Mouse (Mus musculus) CD4-positive, CD25-positive, alpha-beta regulatory T cell, adult 4 months (primary cell): Measurements from ENCODE around the gene Gab2. TPM values are rescaled to one million over a fixed set of nuclear protein-coding genes. Genes with fewer than 3 reads are reported as not detected.
"Not testable (repeated sequence)": the region's sequence is repeated elsewhere in the genome, so short reads cannot be mapped to it uniquely, and the experiment has no call there.

Experiments
- ATAC-seq: one replicate; pipeline ENCODE4 v1.8.0; 2017
- polyA plus RNA-seq, 2 experiments: library from polyadenylated mRNA; unstranded; fragments of 100-300 nt; shearing (Covaris generic); gene quantifications; one replicate each; pipeline ENCODE4 v1.2.1; 2017

Gene Gab2
- polyA plus RNA-seq, 2 experiments from 2014 or later: not detected

DNA sequence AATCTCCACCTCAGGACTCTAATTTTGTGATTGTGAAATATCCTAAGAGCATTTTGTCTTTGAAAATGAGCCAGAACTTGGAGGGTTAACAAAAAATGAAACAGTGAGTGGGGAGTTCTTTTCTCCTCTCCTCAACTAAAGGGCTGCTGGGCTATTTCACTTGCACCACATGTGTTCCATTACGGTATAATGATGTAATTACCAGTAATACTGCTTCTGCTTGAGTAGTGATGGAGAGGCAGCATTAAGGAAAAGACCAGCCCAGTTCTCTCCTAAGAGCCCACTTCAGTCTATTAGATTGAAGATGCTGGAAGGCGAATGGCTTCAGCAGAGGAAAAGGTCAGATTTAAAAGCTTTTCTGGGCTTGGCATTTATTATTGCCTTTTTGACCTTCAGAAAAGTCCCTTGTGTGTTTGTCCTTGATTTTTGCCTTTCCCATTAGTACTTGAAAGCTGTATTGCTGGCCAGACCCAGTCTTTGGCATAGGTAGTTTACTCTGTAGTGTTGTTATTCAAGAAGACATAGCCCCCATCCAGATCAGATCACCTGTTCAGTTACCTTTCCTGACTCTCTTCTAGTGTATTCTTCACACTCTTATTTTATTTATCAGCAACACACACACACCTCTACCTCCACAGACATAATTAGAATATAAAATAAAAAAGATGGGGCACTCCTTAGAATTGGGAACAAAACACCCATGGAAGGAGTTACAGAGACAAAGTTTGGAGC is 69.9 kb downstream of the Gab2 start:
- ATAC-seq: no peak

DNA sequence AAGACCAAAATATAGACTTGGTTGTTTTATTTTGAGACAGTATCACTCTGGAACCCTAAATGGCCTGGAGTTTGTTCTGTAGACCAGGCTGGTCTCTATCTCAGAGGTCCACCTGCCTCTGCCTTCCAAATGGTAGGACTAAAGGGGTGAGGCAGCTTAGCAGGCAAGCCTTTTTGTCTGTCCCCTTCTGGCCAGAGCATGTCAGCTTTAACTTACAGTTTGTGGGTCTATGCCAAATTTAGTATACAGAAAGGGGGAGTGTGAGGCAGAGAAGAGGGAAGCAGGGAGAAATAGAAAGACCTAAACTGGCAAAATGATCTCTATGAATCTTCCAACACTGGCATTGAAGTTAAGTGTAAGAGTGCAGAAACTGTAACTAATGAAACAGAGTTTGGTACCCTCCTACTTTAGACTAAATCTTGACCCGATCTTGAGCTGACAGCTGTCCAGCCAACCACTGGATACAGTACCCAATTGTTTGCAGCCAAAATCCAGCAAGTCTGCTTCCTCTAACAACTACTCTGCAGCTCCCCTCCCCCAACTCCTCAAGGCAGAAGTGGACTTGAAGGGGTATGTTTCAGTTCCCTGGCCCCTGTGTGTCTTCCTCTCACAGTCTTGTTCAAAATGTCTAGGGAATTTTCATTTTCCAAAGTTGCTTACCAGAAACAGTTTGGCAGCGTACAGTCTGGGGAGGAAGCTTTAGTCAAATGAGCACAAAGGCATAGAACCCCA is 73.5 kb downstream of the Gab2 start:
- no peak for ATAC-seq

DNA sequence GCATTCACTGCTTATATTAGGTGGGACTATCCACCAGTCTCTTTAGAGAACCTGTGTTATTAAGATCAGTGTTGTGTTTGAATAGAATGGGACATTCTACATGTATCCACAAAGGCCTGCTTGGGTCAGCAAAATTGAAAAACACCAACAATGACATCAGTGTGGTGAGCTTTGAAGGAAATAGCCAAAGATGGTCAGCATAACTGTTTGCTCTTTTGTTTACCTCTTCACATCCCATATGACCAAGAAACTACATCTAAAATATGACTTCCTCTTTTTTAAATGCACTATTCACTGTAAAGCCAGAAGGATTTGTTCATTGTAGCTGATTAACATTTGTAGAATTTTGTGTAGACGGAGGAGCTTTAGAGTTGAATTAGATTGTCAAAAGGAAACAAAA is 82.9 kb downstream of the Gab2 start:
- no peak for ATAC-seq

DNA sequence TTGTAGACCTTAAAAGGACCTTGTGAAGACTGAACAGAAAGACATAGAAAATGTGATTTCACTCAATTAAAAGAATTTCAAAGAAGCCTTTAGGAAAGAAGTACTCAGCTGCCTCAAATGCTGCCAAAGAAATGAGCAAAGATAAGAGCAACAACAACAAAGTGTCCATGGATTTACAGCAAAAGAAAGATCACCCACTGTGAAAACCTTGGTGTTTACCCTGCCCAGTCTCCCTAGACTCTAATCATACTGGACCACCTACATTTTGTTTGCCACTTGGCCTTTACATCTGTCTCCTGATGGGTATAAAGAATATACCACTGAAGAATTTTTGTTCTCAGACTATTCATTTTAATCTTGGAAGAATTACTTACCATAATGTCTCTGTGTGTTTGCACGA is 89.7 kb downstream of the Gab2 start:
- no peak for ATAC-seq

DNA sequence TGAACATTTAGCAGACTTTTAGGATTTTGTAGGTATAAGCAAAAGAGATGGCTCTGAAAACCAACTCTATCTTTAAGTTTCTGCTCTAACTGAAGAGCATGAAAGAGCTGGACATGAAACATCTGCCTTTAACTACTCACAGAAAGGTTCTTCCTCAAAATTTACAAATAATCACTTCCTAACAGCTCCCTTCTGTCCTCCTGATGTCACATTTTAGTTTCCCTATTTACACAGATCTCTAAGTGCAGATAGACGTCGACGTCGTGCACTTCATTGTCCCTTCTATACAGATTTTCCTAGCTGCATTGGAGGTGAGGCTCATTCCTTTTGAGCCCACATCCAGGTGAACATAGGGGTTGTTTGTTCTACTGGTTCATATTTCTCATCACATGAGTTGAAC is 90.3 kb downstream of the Gab2 start:
- no peak for ATAC-seq

DNA sequence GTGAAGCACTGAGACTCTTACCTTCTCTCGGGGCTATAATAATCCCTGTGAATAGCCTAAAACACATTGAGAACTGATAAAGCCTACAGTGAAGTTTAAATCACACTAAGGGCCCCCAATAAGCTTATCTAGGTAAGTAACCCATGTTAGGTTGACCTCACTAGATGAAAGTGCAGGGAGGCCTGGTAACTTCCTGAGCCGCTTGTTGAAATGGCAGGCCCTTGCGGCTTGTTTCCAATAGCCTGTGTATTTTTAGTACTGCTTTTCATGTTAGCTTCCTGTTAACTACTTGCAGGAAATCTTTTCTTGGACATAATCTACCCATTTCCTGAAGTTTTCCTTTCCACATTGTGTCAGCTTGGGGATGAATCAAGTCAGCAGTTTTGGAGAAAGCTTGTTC is 90.7 kb downstream of the Gab2 start:
- no peak for ATAC-seq

DNA sequence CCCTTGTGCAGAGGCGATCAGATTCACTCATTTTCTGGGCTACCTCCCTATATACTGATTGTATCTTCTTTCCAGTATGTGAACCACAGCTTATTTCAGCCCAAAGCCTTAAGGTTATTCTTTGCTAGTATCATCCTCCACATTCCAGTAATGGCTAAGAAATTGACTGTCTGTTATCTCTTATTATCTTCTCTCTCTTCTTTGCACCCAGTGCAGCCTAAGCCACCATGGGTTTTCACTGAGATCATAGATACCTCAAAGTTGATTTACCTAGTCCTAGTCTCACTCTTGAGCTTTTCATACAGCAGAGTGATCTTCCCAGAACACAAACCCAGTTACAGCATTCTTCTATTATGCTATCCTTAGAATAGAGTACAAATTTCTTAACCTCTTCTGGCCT is 100.5 kb downstream of the Gab2 start:
- no peak for ATAC-seq

DNA sequence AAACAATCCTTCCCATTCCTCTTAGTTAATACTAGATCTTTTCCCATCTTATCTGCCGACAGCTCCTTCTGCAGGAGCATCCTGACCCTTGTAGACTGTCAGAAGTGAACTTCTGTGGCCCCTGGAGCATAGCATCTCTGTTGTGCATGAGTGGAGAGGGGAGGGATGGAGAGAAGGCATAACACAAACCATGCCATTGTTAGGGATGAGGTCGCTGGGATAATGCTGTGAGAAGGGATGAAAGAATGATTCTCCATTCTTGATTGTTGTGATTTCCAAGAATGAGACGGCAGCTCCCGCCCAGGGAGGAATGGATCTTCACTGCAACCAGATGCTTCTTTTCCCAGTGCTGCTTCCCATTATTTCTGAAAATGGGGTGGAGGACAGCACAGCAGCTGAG is 102.0 kb downstream of the Gab2 start:
- no peak for ATAC-seq

DNA sequence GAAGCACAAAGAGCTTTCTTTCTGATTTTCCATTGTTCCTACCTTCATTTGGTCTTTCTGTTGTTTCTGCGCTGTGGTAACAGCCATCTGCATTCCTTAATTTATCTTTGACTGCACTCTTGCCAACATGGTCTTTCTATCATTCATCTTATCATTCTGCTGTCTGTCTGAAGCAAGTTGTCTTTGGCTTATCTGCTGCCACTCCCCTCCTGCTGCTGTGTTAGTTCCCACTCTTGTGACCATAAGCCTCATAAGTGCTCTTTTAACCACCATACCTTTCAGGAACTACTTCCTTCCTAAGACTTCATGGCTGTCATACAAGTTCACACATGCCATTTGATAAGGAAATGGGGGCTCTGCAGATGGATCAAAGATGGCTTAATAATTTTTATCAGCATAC is 102.6 kb downstream of the Gab2 start:
- no peak for ATAC-seq

DNA sequence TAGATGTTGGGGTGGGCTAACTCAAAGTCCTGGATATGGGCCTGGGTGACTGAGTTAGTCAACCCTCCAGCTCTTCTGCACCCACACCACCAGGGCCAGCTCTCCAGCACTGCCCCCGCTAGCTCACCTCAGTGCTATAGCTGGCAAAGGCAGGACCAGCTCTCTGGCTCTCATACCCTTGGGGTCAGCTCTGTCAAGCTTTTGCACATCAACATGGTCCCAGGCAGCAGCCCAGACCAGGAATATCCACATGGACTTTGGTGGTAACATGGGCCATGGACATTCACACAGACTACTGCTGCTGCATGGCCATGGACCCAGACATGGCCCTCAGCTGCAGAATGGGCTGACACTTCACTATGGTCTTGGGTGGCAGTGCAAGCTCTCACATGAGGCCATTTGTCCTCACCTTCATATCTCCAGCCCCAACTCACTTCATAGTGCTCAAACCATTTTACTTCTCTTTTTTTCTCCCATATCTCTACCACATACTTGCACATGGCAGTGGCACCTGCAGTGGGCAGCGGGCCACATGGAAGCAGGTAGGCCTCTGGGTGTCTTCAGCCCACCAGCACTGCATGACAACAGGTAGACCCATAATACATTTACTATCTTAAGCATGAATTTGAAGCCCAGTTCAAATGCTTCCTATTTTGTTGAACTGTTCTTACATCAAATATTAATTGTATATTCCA is 106.1 kb downstream of the Gab2 start:
- no peak for ATAC-seq

DNA sequence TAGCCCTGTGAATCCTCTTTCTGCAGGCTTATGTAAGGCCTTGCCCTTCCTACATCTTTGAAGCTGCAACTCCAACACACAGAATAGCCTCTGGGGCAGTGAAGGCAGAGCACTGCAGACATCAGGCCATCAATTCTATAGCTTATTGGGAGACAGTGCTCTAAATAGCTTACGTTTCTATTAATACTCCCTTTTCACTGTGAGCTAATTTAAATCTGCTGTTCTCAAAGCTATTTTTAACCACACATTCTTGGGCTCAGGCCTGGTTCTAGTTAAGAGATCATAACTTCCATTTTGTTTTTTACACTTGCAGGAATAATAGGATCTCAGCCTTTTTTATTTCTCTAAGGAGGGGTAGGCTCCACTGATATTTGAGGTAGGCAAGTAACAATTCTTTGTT is 107.7 kb downstream of the Gab2 start:
- no peak for ATAC-seq

DNA sequence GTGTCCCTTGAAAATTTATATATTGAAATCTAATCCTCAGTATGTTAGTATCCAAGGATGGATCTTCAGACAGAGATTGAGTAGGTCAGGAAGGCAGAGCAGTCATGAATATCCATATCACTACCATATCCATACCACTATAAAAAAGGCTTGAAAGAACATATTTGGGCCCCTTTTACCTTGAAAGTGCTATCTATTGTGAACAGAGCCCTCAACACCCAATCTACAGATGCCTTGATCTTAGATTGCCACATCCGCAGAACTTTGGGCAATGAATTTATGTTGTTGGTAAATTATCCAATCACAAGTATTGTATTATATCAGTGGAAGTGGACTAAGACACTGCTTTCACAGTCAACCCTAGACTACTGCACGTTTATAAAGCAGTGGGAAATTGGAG is 122.5 kb downstream of the Gab2 start:
- no peak for ATAC-seq

DNA sequence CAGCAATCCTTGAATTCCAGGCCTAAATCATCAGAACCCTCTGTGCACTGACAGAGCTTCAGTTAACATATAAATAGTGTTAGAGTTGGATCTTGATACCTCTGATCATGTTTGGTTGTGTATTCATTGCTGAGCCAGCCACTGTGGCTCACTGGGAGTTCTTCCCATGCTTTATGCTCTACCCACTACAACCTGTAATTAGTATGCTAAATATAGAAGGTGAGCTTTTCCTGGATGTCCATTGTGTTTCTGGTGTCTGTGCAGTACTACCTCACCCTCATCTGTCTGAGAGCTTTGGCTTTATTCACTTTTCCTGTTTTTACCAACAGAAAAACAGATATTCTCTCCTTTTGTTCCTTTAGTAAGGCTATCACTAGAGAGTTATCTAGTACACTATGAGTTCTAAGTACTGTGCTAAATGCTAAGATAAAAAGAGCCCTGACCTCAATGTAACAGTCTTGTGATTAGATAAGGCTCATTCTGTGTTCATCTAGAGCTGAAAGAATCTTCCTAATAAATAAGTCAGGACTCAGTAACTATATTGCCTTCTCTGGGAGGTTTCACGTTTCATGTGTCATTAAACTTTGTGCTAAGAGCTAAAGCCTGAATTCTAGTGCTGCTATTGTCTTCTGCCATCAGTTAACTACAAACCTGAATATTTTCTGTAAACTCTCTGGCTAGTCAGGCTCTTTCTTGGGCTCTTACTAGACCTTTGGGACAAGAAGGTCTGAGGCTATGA is 127.6 kb downstream of the Gab2 start:
- no peak for ATAC-seq

DNA sequence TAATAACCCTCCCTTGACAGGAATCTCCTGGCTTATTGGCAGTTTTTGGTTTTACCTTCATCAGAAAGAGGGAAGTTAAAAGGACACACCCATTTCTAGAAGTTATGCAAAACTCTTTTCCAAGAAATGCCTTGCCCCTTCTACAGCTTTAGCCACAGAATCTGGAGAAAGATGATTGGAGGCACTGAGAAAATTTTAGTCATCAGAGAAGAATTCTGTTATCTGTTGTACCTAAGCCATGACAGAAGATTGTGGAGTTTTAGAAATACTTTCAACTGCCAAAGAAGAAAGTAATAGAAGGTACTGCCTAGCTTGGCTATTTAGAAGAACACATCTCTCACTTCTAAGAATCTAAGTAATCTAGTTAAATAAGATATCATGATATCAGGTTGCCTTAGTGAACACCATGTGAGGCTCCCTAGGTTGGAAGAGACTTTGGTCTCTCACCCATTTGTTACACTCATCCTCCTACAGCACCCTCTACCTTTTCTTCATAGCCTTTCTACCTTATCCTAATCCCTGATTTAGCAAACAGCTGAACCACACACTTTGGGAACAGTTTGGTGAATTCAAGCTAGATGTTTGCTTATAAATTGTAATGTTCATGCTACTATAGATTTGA is 128.8 kb downstream of the Gab2 start:
- no peak for ATAC-seq

DNA sequence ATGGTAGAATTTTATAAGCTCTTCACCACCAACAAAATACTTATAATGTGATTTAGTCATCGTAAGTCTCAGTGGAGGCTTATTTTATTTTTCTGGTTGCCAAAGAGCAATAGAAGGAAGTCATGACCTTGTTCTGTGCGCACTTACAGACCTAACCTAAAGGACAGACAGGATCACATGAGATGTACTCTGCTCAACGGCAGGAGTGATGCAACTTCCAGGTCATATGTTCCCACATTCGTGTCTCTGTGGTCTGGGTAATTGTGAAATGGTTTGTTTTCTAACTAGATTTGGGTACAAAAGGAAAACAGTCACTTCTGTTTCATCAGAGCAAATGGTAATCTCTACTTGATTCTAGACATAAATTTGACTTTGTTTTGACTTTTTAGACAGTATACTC is 129.7 kb downstream of the Gab2 start:
- ATAC-seq: no peak

DNA sequence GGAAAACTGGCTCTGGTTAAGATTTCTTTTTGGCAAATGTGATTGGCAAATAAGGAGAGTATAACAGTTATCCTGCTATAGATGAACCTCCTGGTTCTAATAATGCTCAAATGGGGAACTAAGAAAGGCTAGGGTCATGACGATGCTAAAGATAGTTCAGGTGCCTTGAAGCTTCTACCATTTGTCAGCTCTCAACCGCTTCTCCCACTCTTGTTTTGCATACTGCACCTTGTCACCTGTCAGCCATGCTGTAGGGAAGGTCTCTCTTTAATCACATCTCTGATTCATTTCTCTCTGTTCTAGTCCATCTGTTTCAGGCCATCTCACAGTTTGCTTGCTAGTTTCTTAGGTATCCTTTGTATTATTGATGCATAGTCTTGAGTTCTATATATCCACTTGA is 142.4 kb downstream of the Gab2 start:
- no peak for ATAC-seq

DNA sequence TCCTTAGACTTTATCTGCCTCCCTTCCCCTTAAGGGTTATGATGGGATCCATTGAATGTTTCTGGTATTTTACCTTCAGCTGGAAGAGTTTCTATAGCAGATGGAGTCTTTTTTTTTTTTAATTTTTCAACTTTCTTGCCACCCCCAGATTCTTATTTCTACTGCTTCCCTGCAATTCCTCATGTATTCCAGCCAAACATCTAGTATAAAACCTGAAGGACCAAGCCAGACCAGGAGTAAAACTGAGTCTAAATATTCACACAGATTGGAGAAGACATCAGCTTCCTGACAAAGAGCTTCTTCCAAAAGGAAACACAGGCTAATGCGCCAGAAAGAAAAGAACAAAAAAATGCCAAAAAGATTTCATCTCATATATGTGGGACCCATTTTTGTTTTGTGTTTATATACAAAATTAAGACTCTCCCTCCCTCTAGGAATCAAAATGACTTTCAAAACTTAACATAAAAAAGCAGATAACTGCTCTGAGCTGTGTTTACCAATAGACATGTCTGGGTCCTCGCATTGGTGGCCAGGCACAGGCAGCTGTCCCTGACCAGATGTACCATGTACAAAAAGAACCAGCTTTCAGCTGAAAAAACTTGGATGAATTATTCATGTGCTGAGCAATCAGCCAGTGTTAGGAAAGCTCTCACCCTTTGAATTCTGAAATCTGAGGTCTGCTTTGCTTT is 164.0 kb downstream of the Gab2 start:
- no peak for ATAC-seq

DNA sequence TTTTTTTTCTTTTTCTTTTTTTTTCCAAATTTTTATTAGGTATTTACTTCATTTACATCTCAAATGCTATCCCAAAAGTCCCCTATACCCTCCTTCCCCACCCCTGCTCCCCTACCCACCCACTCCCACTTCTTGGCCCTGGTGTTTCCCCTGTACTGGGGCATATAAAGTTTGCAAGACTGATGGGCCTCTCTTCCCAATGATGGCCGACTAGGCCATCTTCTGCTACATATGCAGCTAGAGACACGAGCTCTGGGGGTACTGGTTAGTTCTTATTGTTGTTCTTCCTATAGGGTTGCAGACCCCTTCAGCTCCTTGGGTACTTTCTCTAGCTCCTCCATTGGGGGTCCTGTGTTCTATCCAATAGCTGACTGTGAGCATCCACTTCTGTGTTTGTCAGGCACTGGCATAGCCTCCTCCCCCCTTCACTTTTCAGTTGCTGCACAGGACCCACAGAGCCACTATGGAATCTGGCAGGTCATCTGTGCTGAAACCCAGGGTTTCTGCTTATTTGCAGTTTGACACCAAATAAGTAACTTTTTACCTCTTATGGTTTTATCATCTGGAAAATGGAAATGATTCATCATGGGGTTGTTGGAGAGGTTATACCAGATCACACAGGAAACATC is 164.7 kb downstream of the Gab2 start:
- not testable (repeated sequence) for ATAC-seq

DNA sequence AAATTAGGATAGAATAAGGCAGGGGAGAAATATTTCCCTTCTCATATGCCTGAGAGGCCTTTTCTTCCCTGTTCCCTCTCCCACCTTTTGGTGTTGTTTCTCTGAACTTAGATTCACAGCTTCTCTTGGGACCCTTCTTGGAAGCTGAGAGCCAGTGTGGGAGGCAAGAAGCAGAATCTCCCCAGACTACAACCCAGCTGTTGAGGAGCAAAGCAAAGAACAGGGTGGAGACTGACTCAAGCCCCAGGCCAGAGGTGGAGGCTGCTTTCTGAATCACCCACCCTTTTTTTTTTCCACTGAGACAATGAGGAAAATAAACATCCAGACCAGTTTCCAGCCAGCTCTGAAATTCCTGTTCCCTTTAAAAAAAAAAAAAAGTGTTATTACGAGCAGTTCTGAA is 166.3 kb downstream of the Gab2 start:
- ATAC-seq: no peak

DNA sequence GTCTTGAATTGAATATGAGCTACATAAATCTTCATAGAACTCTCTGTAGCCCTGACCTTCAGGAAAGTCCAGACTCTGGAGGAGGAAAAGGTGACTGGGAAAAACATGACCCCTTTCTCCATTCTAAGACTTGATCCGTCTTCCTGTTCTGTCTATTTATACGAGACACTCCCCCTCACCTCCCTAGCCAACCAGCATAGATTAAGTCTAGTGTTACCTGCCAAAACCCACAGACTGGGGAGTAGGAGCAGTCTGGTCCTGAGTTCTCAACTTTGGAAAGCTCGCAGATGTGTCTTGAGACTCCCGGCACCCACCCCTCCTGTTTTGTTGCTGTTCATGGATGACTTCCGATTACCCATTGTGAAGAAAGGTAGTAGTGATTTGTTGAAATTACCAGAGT is 166.8 kb downstream of the Gab2 start:
- ATAC-seq: no peak

DNA sequence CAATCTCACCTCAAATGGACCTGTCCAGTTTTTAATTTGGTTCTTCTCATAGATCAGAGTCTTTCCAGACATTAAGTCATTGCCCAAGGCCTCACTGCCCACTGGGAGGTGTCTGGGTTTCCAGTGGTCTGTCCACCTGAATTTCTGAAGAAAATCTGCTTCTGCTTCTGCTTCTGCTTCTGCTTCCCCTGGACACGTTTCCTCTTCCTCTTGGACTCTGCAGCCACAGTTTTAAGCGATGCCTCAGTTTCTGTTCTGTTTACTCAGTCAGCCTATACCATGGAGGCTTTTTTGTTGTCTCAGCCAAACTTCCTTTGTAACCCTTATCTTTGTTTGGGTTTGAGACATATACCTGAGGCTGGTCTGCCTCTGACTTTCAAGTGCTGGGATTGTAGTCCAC is 170.3 kb downstream of the Gab2 start:
- no peak for ATAC-seq

DNA sequence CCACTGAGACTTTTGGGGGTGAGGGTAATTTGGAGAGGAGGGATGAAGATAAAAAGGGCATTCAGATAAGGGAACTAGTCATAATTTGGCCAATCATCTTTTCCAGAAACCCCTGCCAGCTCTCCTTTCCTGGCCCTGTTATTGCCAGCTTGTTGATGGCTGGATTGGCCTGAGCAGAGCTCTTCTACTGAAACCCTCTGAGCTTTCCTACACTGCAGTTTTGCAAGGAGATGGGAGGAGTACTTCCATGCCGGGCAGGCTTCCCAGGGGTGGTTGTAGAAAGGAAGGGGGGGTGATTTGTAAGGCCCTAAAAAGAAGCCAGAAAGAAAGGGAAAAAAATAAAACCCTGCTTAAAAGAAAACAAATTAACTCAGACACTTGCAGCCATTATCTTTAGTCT is 181.2 kb downstream of the Gab2 start:
- no peak for ATAC-seq
